Mouse (Mus musculus): ENCODE results near the gene Btbd35f28. TPM values are rescaled to one million over a fixed set of nuclear protein-coding genes. Genes with fewer than 3 reads are reported as not detected.
"Not testable (repeated sequence)": the region's sequence is repeated elsewhere in the genome, so short reads cannot be mapped to it uniquely, and the experiment has no call there.

Btbd35f28 gene
- not detected for total RNA-seq (2021)

DNA sequence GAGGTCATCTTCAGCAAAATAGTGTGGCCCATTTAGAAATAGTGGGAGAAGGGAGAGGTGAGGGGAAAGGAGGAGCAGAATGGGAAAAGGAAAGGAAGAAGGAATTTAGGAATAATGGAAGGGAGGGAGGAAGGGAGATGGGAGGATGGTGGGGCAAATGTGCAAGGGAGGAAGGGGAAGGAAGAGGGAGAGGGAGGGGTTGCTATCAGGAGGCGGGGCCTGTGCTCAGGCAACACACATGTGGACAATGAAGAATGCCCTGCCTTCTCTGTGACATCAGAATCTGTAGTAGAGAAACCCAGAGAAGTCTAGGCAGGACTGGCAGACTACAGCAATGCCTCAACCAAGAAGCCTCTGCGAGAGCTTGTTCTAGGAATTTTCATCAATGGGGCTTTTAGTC is at the start of gene Btbd35f28:
Btbd35f28 (plus strand) TSS at position 301 of the 400 bp plus-strand sequence.
- intact Hi-C loops (cut with DNase I); DNase-seq: not testable (repeated sequence)

Other genes starting within 250 kb of the Btbd35f28 start
- gene Btbd35f16, start 239.6 kb upstream of the Btbd35f28 start, total RNA-seq (2021), result not detected
- gene Btbd35f3, start 158.9 kb upstream of the Btbd35f28 start, total RNA-seq (2021), result not detected
- not detected for gene Btbd35f20, start 94.7 kb downstream of the Btbd35f28 start, total RNA-seq (2021)
- gene Btbd35f17, start 174.1 kb downstream of the Btbd35f28 start, total RNA-seq (2021), result not detected

Data from heart, postnatal 10 days (tissue).